Mouse (Mus musculus) midbrain, postnatal 0 days (tissue): ENCODE data around the gene 9030612E09Rik. TPM values are rescaled to one million over a fixed set of nuclear protein-coding genes. Genes with fewer than 3 reads are reported as not detected.

Experiments
- ATAC-seq: fragments of 200-750 bp; cut with Nextera tagmentation; 2 replicates; pipeline ENCODE4 v1.8.0; 2017; ENCODE audit warnings: moderate number of reproducible peaks, mild to moderate bottlenecking, moderate TSS enrichment, moderate library complexity; ENCODE audit not compliant: low FRiP score
- DNase-seq: peaks from one replicate; pipeline ENCODE4 v3.0.0-alpha.2; 2015; ENCODE audit warnings: low spot score
- H3K27ac ChIP-seq: fragments of 300-500 bp; sonication (generic); 2 replicates; pipeline ENCODE4 v1.5.1; 2014; ENCODE audit warnings: low read depth, mild to moderate bottlenecking, low read length, mixed read lengths
- H3K27me3 ChIP-seq: fragments of 300-500 bp; sonication (generic); 2 replicates; pipeline ENCODE4 v1.6.1; 2014; ENCODE audit warnings: low read length, control low read depth, mixed read lengths; ENCODE audit not compliant: insufficient read depth
- H3K36me3 ChIP-seq: fragments of 300-500 bp; sonication (generic); 2 replicates; pipeline ENCODE4 v1.6.1; 2014; ENCODE audit warnings: low read length, control low read depth, mixed read lengths; ENCODE audit not compliant: insufficient read depth
- H3K4me1 ChIP-seq: fragments of 300-500 bp; sonication (generic); 2 replicates; pipeline ENCODE4 v1.6.1; 2014; ENCODE audit warnings: mild to moderate bottlenecking, control low read depth, antibody characterized with exemption, low read length, mixed read lengths; ENCODE audit not compliant: insufficient read depth
- H3K4me2 ChIP-seq: fragments of 300-500 bp; sonication (generic); 2 replicates; pipeline ENCODE4 v1.6.1; 2014; ENCODE audit warnings: low read depth, mild to moderate bottlenecking, low read length, mixed read lengths; ENCODE audit not compliant: poor library complexity, severe bottlenecking
- H3K4me3 ChIP-seq: fragments of 300-500 bp; sonication (generic); 2 replicates; pipeline ENCODE4 v1.5.1; 2014; ENCODE audit warnings: low read depth, mild to moderate bottlenecking, low read length, moderate library complexity
- H3K9ac ChIP-seq: fragments of 300-500 bp; sonication (generic); replicated peaks from 2 replicates; pipeline ENCODE4 v1.6.1; 2014; ENCODE audit warnings: mild to moderate bottlenecking, low read length, moderate library complexity, mixed read lengths; ENCODE audit not compliant: poor library complexity, severe bottlenecking
- H3K9me3 ChIP-seq: fragments of 300-500 bp; sonication (generic); 2 replicates; pipeline ENCODE4 v1.6.1; 2016; ENCODE audit warnings: low read length, control low read depth
- CTCF ChIP-seq: IDR thresholded peaks from 2 replicates; pipeline ENCODE4 v1.5.1; 2016; ENCODE audit warnings: antibody characterized with exemption, mild to moderate bottlenecking
- WGBS: fragments of 180-500 bp; shearing (Covaris S2); extraction: QIAGEN DNeasy Blood & Tissue Kit; methylation state at CpG from one replicate; pipeline ENCODE4 v1.1.7; 2014; 5-methylcytosine and 5-hydroxymethylcytosine counted together
- polyA plus RNA-seq: library from polyadenylated mRNA; unstranded; fragments of >200 nt; fragmentation: Nextera tagmentation; extraction: Ambion mirVana; gene quantifications from 2 replicates; pipeline ENCODE4 v1.2.1, GENCODE M21; 2015
- total RNA-seq: library from RNA; depleted of rRNA; stranded (reverse); fragments of >200 nt; gene quantifications from 2 replicates; pipeline ENCODE4 v1.2.3, GENCODE M21; 2014; rRNA removed

The 9030612E09Rik gene
- total and polyA plus RNA-seq, 2 experiments from 2014 or later = 0.93 to 1.5 TPM

DNA sequence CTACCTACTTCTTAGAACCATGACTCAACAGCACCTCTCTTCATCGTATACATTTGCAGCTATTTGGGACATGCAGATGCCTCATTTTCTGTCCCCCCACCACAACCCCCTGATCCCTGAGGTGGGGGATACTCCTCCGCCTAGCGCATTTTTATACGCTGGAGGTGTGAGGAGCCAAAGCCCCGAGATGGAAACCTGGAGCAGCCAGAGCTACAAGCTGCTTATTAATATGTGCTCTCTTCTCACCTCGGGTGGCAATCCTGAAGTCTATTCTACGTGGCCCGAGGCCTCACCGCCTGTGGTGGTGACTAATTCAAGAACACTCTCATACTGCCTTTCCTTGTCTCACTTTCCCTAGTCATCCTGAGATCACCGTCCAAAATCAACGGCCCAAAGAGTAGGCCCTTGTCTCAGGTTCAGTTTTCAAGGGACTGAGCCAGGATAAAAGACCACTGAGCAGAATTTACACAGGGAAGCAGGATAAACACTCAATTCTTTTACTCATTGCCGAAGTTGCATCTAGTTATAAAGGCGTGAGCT lies 42.9 kb downstream of the 9030612E09Rik start:
- ATAC-seq (no peak), DNase-seq (no peak)
- Histone ChIP-seq H3K27me3 (no peaks in the 10 kb centered on the region), H3K9ac (no peak overlapping the region), H3K4me3 (no peak overlapping the region), H3K4me1 (peaks cover 6% of the 10 kb centered on the region; the same call in 1 of the 2 replicates), H3K9me3 (no peaks in the 10 kb centered on the region), H3K27ac (no peak overlapping the region), H3K36me3 (no peaks in the 10 kb centered on the region), H3K4me2 (no peak overlapping the region)
- TF ChIP-seq CTCF = no peak
- 92% methylated on average over 13 of the region's 13 CpGs for WGBS

DNA sequence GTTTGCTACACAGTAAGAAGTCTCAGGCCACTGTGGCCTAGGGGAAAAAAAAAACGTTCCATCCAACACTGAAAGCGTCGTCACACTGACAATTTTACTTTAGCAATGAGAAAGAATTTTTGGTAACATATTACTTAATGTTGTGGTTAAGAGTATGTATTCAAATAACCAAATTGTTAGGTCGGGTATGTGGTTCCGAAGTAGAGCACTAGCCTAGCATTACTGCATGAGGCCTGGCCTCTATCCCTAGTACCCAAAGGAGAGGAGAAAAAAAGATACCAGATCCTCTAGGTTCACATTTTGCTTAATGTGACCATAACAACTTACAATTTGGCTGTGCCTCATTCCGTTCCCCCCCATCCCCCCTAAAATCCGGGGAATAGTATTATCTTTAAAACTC lies 46.0 kb downstream of the 9030612E09Rik start:
- Histone ChIP-seq H3K4me1 (peaks cover 6% of the 10 kb centered on the region; the same call in 1 of the 2 replicates), H3K4me3 (peak overlapping the region; percentile 86), H3K27me3 (no peaks in the 10 kb centered on the region), H3K4me2 (peak overlapping the region; percentile 96), H3K9ac (peak overlapping the region; percentile 96), H3K27ac (peak overlapping the region; percentile 97), H3K9me3 (no peaks in the 10 kb centered on the region), H3K36me3 (no peaks in the 10 kb centered on the region)
- WGBS = 16% methylated on average over 7 of the region's 7 CpGs
- no peak for TF ChIP-seq CTCF
- peak; percentile 6; the same call in 1 of the 2 replicates for ATAC-seq
- peak; percentile 12 for DNase-seq

DNA sequence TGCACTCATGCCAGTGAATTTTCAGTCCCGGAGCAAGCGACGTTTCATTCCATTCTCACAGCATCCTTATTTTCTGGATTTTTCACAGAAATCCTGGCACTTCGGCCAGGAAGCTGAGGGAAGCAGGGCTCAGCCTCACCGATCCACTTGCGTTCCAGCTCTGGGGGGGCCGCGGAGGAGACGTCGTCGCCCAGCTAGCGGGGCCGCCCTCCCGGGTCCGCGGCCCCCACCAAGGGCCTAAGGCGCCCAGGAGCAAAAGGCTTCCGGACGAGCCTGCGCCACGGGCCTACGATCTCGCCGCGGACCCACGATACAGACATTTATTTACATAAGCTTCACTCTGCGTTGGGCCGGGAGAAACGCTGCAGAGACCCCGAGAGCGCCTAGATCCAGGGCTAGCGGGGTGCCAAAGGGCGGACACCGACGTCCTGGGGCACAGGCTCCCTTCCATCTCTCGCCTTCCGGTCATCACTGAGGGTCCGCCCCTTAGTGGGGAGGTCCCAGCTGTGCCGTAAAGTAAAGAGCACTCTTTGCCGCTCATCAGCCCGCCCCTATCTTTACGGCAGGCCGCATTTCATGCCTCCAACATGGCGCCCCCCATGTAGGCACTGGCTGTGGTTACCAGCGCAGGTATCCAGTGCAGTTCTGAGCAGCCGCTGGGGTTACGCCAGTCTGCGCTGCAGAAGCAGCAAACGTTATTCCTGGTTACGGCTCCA lies 46.6 kb downstream of the 9030612E09Rik start, which contains the start of gene Pdss2:
TSS of gene Pdss2 (plus strand) at position 577 of the 716 bp plus-strand sequence.
- Histone ChIP-seq H3K4me3 (peak within 1 kb of the TSS; percentile 86), H3K4me2 (peak within 1 kb of the TSS; percentile 96), H3K36me3 (no peaks in the 10 kb centered on the region), H3K9ac (peak within 1 kb of the TSS; percentile 96), H3K9me3 (no peaks in the 10 kb centered on the region), H3K27ac (peak within 1 kb of the TSS; percentile 97), H3K27me3 (no peaks in the 10 kb centered on the region), H3K4me1 (peaks cover 6% of the 10 kb centered on the region; the same call in 1 of the 2 replicates)
- peak; percentile 98 for ATAC-seq
- WGBS = under 1% methylated on average over 48 of the region's 50 CpGs
- TF ChIP-seq CTCF = peak; percentile 56
- DNase-seq = peak; percentile 97

DNA sequence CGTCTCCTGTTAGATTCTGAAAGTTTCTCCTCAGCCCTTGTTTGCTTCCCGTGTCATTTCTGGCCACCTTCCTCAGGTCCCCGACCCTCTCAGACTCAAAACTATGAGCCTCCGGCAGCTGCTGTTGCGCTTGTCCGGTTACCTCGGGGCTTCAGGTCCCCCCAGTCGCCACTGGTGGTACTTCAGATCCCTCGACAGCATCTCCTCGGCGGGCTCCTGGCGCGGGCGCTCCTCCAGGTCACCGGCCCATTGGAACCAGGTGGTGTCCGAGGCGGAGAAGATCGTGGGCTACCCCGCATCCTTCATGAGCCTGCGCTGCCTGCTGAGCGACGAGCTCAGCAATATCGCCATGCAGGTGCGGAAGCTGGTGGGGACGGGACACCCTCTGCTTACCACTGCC lies 47.2 kb downstream of the 9030612E09Rik start:
- H3K36me3 ChIP-seq = no peaks in the 10 kb centered on the region
- WGBS = under 1% methylated on average over 25 of the region's 25 CpGs
- H3K27me3 ChIP-seq = no peaks in the 10 kb centered on the region
- no peaks in the 10 kb centered on the region for H3K9me3 ChIP-seq
- ATAC-seq (peak; percentile 45; the same call in 1 of the 2 replicates), DNase-seq (no peak)
- peak overlapping the region; percentile 96 for H3K4me2 ChIP-seq
- TF ChIP-seq CTCF = no peak
- H3K4me1 ChIP-seq = peaks cover 6% of the 10 kb centered on the region; the same call in 1 of the 2 replicates
- peak overlapping the region; percentile 96 for H3K9ac ChIP-seq
- H3K27ac ChIP-seq = peak overlapping the region; percentile 97
- peak overlapping the region; percentile 86 for H3K4me3 ChIP-seq

DNA sequence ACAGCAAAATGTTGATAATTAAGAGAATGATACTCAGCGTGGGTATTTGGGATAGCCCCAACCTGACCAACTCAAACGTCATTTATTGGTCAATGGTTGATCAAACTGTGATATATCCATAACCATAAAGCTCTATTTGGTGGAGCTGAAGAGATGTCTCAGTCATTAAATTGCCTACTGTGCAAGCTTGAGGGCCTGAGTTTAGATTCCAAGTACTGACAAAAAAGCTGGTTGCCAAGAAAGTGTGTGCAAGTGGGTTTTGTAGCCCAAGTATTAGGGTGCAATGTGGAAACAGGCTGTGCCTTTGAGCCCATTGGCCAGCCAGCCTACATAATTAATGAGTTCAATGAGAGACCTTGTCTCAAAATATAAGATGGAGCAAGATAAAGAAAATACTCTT lies 48.9 kb downstream of the 9030612E09Rik start:
- Histone ChIP-seq H3K4me3 (no peak overlapping the region), H3K4me2 (no peak overlapping the region), H3K9me3 (no peaks in the 10 kb centered on the region), H3K36me3 (no peaks in the 10 kb centered on the region), H3K4me1 (peaks cover 6% of the 10 kb centered on the region; the same call in 1 of the 2 replicates), H3K27ac (no peak overlapping the region), H3K27me3 (no peaks in the 10 kb centered on the region), H3K9ac (no peak overlapping the region)
- DNase-seq = no peak
- no peak for TF ChIP-seq CTCF
- ATAC-seq = no peak
- 91% methylated on average over 2 of the region's 2 CpGs for WGBS

Other genes starting within 250 kb of the 9030612E09Rik start
- 30.5 and 34.2 TPM in 2 replicates for gene Sobp, start 174 bp upstream of the 9030612E09Rik start, total RNA-seq
- gene Sobp, start 174 bp upstream of the 9030612E09Rik start, polyA plus RNA-seq = 14.0 and 17.0 TPM in 2 replicates
- gene Pdss2, start 46.8 kb downstream of the 9030612E09Rik start, total RNA-seq = 17.6 and 19.7 TPM in 2 replicates
- gene Pdss2, start 46.8 kb downstream of the 9030612E09Rik start, polyA plus RNA-seq = 16.6 and 17.6 TPM in 2 replicates